Mouse (Mus musculus): Measurements from ENCODE around the gene Gm20509.

DNA sequence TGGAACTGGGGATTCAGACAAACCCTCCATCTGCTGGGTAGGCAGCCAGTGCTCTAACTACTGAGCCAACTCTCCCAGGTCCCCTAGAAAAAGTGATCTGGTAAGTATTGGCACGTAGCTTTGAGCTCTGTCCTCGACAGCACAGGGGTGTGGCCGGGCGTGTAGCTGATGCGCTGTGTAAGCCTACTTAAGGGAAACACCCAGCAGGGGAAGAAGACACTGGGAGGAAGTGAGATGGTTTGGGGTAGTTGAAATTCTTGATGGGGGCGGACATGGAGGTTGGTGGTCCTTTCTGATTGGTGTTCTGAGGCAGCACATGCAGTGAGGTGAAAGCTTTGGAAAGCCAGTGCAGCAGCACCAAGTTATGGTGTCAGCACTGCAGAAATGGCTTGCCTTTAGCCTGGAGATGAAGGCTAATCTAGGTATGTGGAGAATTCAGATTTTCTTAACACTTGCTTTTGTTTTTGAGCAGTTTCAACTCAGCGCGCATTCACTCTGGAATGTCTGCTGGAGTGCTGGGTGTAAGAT lies 22.8 kb downstream of the Gm20509 start:
- no peak for TF ChIP-seq CTCF (IDR thresholded peaks at IDR 0.05; ENCODE audit: insufficient read depth, low read length)
- no peak for TF ChIP-seq POLR2A (IDR thresholded peaks at IDR 0.05; ENCODE audit: borderline replicate concordance, extremely low read depth, low read depth, low read length)
